Mouse (Mus musculus): ENCODE measurements around the gene Kmt2e.

DNA sequence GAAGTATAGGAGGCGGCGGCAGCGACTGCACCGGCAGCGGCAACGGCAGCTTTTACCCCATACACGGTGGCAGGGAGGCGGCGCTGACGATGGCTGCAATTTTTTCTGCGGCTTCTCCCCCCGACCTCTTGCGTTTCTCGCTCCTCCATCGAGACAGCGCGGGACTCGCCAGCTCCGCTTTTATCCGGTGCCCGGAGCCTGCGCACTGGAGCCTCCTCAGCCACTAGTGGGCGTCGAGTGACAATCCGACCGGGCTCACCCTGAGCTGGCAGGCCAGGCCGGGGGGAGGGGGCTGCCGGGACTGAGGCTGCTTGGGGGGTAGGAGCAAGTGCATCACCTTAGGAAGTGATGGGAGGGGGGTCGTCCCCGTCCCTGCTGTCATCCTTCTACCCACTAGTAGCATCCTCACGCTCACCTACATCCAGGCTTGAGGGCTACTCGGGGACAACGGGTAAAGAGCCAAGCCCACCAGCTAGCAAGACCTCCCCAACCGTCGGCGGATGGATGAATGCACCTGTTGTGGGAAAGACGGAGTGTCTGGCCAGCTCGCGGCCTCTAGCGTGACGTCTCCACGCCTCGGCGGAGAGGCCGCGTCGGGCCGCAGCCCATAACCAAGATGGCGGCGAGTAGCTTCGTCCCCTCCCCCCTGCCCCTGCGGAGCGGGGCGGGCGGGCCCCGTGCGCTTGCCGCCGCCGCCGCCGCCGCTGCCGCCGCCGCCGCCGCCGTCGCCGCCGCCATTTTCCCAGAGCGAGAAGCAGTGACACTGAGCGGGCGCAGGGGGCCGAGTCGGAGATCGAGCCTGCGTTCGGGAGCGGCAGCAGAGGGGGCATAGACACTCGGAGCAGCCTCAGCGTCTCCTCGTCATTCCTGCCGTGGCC lies at the start of gene Kmt2e:
- TF ChIP-seq EP300 (optimal IDR thresholded peaks at IDR 0.05) (peak; percentile 66), CTCF (IDR thresholded peaks at IDR 0.05; ENCODE audit: low read depth) (peak; percentile 73)
